Mouse (Mus musculus) heart, embryonic 11.5 days (tissue): Measurements from ENCODE around the gene Gm49369. TPM values are rescaled to one million over a fixed set of nuclear protein-coding genes. Genes with fewer than 3 reads are reported as not detected.
A peak's percentile ranks its signal among the peaks of the same experiment; 100 is the strongest.

ENCODE experiments used
- ATAC-seq: fragments of 200-750 bp; cut with Nextera tagmentation; replicated peaks from 2 replicates; pipeline ENCODE4 v1.8.0; 2017; ENCODE audit warnings: moderate library complexity; ENCODE audit not compliant: insufficient number of reproducible peaks, low FRiP score, low TSS enrichment
- H3K27ac ChIP-seq: fragments of 300-500 bp; sonication (generic); 2 replicates; pipeline ENCODE4 v1.5.1; 2014; ENCODE audit warnings: mild to moderate bottlenecking, low read depth, low read length
- H3K27me3 ChIP-seq: fragments of 300-500 bp; sonication (generic); 2 replicates; pipeline ENCODE4 v1.6.1; 2014; ENCODE audit warnings: mild to moderate bottlenecking, low read length, mixed read lengths; ENCODE audit not compliant: control insufficient read depth, insufficient read depth
- H3K36me3 ChIP-seq: fragments of 300-500 bp; sonication (generic); 2 replicates; pipeline ENCODE4 v1.6.1; 2014; ENCODE audit warnings: mild to moderate bottlenecking, low read length, moderate library complexity, mixed read lengths; ENCODE audit not compliant: control insufficient read depth, insufficient read depth
- H3K4me1 ChIP-seq: fragments of 300-500 bp; sonication (generic); 2 replicates; pipeline ENCODE4 v1.6.1; 2014; ENCODE audit warnings: low read length; ENCODE audit not compliant: control insufficient read depth, insufficient read depth
- H3K4me2 ChIP-seq: fragments of 300-500 bp; sonication (generic); 2 replicates; pipeline ENCODE4 v1.6.1; 2014; ENCODE audit warnings: mild to moderate bottlenecking, moderate library complexity
- H3K4me3 ChIP-seq: fragments of 300-500 bp; sonication (generic); 2 replicates; pipeline ENCODE4 v1.5.1; 2014; ENCODE audit warnings: low read depth, low read length
- H3K9ac ChIP-seq: fragments of 300-500 bp; sonication (generic); 2 replicates; pipeline ENCODE4 v1.6.1; 2014; ENCODE audit warnings: mild to moderate bottlenecking, low read depth, low read length, moderate library complexity
- H3K9me3 ChIP-seq: fragments of 300-500 bp; sonication (generic); replicated peaks from 2 replicates; pipeline ENCODE4 v1.6.1; 2016; ENCODE audit warnings: low read length; ENCODE audit not compliant: control insufficient read depth
- WGBS: fragments of 180-500 bp; shearing (Covaris S2); extraction: QIAGEN DNeasy Blood & Tissue Kit; methylation state at CpG from one replicate; pipeline ENCODE4 v1.1.7; 2014; ENCODE audit not compliant: insufficient replicate concordance; 5-methylcytosine and 5-hydroxymethylcytosine counted together
- polyA plus RNA-seq: library from polyadenylated mRNA; unstranded; fragments of >200 nt; fragmentation: Nextera tagmentation; extraction: Ambion mirVana; gene quantifications from 2 replicates; pipeline ENCODE4 v1.2.1, GENCODE M21; 2014

Gm49369 gene
- polyA plus RNA-seq, 1 experiment from 2014 or later = not detected

GRCm38 (mm10) chr7:142371768-142372661, 10.5 kb downstream of the Gm49369 start:
- Histone ChIP-seq H3K36me3 (peaks cover 13% of the 10 kb centered on the region), H3K4me3 (peak overlapping the region; percentile 52), H3K4me2 (peak overlapping the region; percentile 95), H3K4me1 (peaks cover 24% of the 10 kb centered on the region), H3K9me3 (no peaks in the 10 kb centered on the region), H3K27me3 (peaks cover 5% of the 10 kb centered on the region; the same call in 1 of the 2 replicates), H3K9ac (peak overlapping the region; percentile 60), H3K27ac (no peak overlapping the region)
- 2% methylated on average over 64 of the region's 64 CpGs for WGBS
- ATAC-seq = peak; percentile 35; the same call in 1 of the 2 replicates

- H3K9ac ChIP-seq = peak overlapping the region; percentile 60; the same call in 1 of the 2 replicates
- peaks cover 5% of the 10 kb centered on the region; the same call in 1 of the 2 replicates for H3K27me3 ChIP-seq
- no peak overlapping the region for H3K27ac ChIP-seq
- peak overlapping the region; percentile 52 for H3K4me3 ChIP-seq
- H3K4me1 ChIP-seq = peaks cover 24% of the 10 kb centered on the region
- peak overlapping the region; percentile 95 for H3K4me2 ChIP-seq
- H3K9me3 ChIP-seq = no peaks in the 10 kb centered on the region
- peaks cover 7% of the 10 kb centered on the region for H3K36me3 ChIP-seq
- 16% methylated on average over 11 of the region's 11 CpGs for WGBS
- ATAC-seq = no peak
Observed at GRCm38 (mm10) chr7:142371398-142371767, 11.1 kb downstream of the Gm49369 start.

- no peak overlapping the region for H3K9ac ChIP-seq
- 72% methylated on average over 18 of the region's 18 CpGs for WGBS
- no peak for ATAC-seq
- peaks cover 24% of the 10 kb centered on the region for H3K4me1 ChIP-seq
- H3K4me2 ChIP-seq = peak overlapping the region; percentile 95
- H3K9me3 ChIP-seq = no peaks in the 10 kb centered on the region
- no peak overlapping the region for H3K27ac ChIP-seq
- peaks cover 2% of the 10 kb centered on the region for H3K36me3 ChIP-seq
- peaks cover 5% of the 10 kb centered on the region; the same call in 1 of the 2 replicates for H3K27me3 ChIP-seq
- H3K4me3 ChIP-seq = peak overlapping the region; percentile 52; the same call in 1 of the 2 replicates
Observed at GRCm38 (mm10) chr7:142370937-142371336, 11.5 kb downstream of the Gm49369 start.

GRCm38 (mm10) chr7:142369820-142370219, 12.6 kb downstream of the Gm49369 start:
- H3K4me3 ChIP-seq = no peak overlapping the region
- H3K9me3 ChIP-seq = no peaks in the 10 kb centered on the region
- 50% methylated on average over 6 of the region's 6 CpGs for WGBS
- no peak for ATAC-seq
- no peaks in the 10 kb centered on the region for H3K36me3 ChIP-seq
- H3K27me3 ChIP-seq = peaks cover 5% of the 10 kb centered on the region; the same call in 1 of the 2 replicates
- peak overlapping the region; percentile 95; the same call in 1 of the 2 replicates for H3K4me2 ChIP-seq
- H3K4me1 ChIP-seq = peaks cover 21% of the 10 kb centered on the region
- no peak overlapping the region for H3K9ac ChIP-seq
- no peak overlapping the region for H3K27ac ChIP-seq

- no peak overlapping the region for H3K27ac ChIP-seq
- no peaks in the 10 kb centered on the region for H3K9me3 ChIP-seq
- WGBS = 88% methylated on average over 2 of the region's 2 CpGs
- H3K4me2 ChIP-seq = no peak overlapping the region
- H3K36me3 ChIP-seq = no peaks in the 10 kb centered on the region
- H3K4me1 ChIP-seq = peaks cover 14% of the 10 kb centered on the region
- H3K9ac ChIP-seq = no peak overlapping the region
- ATAC-seq = no peak
- no peak overlapping the region for H3K4me3 ChIP-seq
- H3K27me3 ChIP-seq = peaks cover 5% of the 10 kb centered on the region; the same call in 1 of the 2 replicates
Observed at GRCm38 (mm10) chr7:142368856-142369255, 13.6 kb downstream of the Gm49369 start.

- Histone ChIP-seq H3K36me3 (no peaks in the 10 kb centered on the region), H3K4me3 (no peak overlapping the region), H3K9ac (no peak overlapping the region), H3K4me1 (no peaks in the 10 kb centered on the region), H3K4me2 (no peak overlapping the region), H3K9me3 (no peaks in the 10 kb centered on the region), H3K27ac (no peak overlapping the region), H3K27me3 (no peaks in the 10 kb centered on the region)
- WGBS = 68% methylated on average over 4 of the region's 4 CpGs
- ATAC-seq = no peak
Observed at GRCm38 (mm10) chr7:142363107-142363506, 19.4 kb downstream of the Gm49369 start.

- Histone ChIP-seq H3K9me3 (no peaks in the 10 kb centered on the region), H3K4me3 (no peak overlapping the region), H3K4me1 (no peaks in the 10 kb centered on the region), H3K9ac (no peak overlapping the region), H3K36me3 (no peaks in the 10 kb centered on the region), H3K27ac (no peak overlapping the region), H3K4me2 (no peak overlapping the region), H3K27me3 (no peaks in the 10 kb centered on the region)
- no peak for ATAC-seq
Observed at GRCm38 (mm10) chr7:142360743-142361142, 21.7 kb downstream of the Gm49369 start.

GRCm38 (mm10) chr7:142359129-142359528, 23.3 kb downstream of the Gm49369 start:
- H3K9ac ChIP-seq = no peak overlapping the region
- H3K9me3 ChIP-seq = no peaks in the 10 kb centered on the region
- 69% methylated on average over 8 of the region's 8 CpGs for WGBS
- H3K4me2 ChIP-seq = no peak overlapping the region
- no peaks in the 10 kb centered on the region for H3K36me3 ChIP-seq
- ATAC-seq = no peak
- H3K4me1 ChIP-seq = peaks cover 11% of the 10 kb centered on the region; the same call in 1 of the 2 replicates
- H3K27me3 ChIP-seq = no peaks in the 10 kb centered on the region
- no peak overlapping the region for H3K4me3 ChIP-seq
- H3K27ac ChIP-seq = no peak overlapping the region
